Mouse (Mus musculus) retina, embryonic 14.5 days (tissue): ENCODE data around the gene Fut8.

Source experiments
- DNase-seq: peaks from one replicate; pipeline ENCODE4 v3.0.0-alpha.2; 2015; ENCODE audit warnings: low spot score

Fut8 gene

DNA sequence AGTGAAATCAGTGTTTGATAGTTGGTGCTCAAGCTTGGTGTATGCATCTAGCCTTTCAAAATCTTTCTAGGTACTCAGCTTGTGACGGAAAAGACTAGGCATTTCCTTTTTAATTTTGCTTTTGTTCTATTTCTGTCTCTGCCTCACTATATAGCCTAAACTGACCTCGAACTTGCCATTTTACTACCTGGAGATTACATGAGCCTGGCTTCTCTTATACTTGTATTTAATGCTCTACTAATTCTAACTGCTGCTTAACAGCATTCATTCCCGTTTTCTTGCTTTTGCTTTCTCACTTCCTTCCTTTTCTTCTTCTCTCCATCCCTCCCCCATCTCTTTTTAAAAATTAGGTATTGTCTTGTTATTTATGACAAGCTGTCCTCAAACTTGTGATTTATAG, 67.6 kb downstream of the Fut8 start:
- DNase-seq: no peak

DNA sequence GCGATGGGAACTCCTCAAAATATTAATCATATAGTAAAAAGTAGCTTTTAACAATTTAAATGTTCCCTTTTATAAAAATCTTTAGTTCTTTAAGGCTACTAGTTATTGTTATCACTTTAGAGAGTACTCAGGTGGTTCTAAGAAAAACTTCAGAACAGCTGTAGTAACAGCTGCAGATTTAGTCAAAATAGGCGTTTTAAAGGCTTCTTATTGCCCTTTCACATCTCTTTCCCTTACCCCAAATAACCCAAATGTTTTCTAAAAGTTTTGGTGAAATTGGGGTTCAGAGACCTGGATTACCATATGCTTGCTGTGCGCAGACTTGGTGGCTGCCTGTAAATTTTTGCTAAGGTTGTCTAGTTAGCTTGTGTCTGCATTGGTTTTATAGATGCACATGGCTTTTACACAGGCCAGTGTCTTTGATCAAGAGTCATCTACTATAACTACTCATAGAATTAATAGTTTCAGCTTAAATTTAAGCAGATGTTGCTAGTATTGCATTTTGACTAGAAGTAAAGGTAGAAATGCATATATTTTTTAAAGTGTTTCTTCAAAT, 68.9 kb downstream of the Fut8 start:
- DNase-seq: no peak

DNA sequence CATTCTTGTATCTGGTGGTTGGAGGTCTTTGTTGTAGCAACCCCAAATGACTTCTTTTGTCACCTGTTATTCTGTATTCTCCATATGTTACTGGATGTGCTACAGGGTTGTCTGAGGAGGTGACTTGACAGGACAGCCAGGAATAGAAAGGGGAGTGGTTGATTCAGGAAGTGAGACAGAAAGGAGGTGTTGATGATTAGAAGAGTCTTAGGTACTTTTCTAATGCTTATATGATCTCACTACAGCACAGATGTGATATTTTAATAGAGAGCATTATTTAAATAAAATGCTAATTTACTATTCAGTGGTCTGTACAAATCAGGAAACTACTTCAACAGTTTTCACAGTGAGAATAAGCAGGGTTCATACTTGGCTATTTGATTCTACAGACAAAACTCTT, 71.6 kb downstream of the Fut8 start:
- DNase-seq: no peak

DNA sequence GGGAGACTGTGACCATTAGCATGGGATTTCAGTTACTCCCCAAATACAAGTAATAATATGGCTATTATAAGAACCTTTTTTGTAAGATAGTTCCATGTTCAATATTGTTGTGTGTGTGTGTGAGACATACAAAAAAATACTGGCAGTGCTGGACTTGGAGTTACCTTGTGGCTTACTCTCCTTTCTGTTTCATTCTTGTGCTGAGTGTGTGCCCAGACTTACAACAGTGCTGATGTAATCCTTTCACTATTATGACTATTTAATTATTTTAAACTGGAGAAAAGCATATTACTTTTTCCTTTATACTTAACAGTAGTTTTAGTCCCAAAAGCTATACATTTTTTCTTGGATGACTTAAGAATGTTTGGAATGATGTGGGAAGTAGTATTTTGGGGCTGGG, 75.6 kb downstream of the Fut8 start:
- DNase-seq: no peak

DNA sequence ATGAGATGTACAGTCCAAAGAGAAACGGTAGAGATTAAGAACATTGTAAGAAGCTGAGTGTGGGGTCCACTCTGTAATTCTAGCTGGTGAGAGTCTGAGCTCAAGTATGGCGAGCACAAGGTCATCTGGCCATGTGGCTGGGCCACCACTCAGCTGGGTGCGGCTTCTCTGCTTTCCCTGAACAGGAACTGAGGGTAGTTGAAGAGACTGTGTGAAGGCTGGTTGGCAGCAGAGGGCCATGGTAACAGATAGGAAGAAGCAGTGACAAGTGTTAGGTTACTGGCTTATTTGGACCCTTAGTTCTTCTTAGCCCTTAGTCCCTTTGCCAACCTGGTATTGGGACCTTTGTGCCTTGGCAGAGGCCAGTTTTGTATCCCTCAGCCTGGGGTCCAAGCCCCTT, 86.2 kb downstream of the Fut8 start:
- no peak for DNase-seq

DNA sequence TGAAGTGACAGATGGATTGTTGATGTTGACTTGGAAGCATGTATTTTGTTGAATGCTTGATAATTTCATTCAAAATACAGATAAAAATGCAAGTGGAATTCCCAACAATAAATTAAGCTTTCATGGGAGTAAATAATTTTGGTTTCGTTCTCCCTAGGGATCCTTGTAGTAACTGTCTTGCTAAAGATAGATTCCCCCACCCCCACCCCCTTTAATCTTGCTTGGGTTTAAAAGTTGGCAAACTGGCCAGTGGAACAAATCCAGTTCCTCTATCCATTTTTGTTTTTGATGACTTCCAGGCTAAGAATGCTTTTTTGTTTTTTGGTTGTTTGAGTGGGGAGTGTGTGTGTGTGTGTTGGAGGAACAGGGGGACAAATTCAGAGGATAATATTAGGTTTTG, 108.6 kb downstream of the Fut8 start:
- no peak for DNase-seq

DNA sequence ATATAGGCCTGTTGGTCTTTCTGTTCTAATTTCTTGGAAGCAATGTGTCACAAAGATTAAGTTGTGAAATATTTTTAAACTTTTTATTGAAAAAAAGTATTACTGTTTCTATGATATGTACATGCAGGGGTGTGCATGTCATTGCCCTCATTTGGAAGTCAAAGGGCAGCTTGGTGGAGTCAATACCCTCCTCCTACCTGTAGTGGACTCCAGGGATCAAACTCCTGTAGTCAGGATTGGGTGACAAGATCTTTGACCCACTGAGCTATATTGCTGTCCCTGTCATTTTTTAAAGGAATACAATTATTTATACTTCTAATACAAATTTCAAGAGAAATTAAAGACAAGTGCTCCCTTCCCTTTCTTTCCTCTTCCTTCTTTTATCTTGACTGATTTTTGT, 111.6 kb downstream of the Fut8 start:
- no peak for DNase-seq

DNA sequence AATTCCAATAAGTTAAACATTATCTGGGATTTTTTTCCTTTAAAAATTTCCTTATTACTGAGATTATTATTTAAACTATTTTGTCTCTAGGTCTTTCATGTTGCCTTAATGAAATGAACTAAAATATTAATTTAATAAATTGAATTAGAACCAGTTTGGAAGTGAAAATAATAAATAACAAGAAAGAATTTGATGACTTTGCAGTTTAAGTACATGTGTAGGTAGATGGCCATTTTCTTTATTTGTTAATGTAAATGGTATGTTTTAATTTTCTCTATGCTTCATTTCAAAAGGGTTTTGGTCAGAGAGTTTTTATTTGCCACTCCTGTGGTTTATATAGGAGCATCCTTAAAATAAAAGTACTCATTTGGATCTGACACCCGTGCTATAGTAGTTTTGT, 177.8 kb downstream of the Fut8 start:
- no peak for DNase-seq

DNA sequence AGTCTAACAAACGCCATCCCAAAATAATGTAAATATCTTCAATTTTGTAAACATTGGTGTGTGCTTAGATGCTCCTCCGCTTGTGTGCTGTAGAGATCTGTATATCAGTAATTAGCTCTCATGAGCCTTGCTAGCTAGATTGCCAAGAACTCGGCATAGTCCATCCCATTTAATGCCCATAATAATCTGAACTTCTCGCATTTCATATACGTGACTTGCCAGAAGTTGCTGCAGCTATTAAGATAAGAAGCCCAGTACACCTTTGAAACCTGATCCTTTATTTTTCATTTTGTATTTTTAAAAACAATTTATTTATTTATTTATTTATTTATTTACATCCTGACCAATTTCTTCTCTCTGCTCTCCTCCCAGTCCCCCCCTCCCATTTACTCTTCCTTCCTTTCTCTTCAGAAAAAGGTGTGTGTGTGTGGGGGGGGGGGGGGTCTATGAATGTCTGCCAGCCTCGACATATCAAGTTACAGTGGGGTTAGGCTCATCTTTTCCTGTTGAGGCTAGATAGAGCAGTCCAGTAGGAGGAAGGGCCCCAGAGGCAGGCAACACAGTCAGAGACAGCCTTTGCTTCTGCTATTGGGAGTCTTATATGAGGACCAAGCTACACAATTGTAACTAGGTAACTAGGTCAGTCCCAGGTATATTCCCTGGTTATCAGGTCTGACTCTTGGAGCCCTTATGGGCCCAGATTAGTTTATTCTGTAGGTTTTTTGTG, 183.9 kb downstream of the Fut8 start:
- DNase-seq: no peak

DNA sequence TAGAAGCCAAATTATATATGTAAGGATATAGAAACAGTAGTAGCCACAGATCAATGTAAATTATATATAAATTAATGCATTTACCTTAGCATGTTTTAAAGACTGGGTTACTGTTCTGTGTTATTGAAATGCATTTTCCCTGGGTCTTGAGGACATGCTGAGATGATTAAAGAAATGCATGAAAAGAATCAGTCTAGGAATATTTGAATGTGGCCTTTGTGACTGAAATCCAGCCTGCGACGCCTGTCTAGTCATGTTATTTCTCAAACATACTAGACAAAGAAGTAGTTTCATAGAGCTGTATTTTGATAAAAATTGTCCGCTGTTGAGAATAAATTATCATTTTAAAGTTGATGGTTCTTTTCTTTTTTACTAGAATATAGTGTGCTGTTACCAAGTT, 188.2 kb downstream of the Fut8 start:
- DNase-seq: peak; percentile 44

DNA sequence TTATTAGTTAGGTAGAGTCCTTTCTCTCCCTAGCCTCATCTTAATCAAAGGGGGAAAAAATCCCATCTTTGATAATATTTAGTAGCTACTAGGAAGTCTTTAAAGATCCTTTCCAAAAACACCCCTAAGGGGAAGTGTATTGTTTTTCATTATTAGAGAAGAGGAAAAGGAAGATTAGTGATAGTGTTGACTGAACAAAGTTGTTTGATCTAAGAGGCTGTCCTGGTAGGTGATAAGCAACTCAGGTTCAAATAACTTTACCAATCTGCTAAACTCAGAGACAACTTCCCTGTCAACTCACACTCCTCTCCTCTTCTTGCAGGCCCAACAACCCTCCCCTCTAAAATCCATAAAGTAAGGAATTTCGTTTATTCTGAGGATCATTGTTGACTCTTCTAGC, 190.2 kb downstream of the Fut8 start:
- DNase-seq: no peak

DNA sequence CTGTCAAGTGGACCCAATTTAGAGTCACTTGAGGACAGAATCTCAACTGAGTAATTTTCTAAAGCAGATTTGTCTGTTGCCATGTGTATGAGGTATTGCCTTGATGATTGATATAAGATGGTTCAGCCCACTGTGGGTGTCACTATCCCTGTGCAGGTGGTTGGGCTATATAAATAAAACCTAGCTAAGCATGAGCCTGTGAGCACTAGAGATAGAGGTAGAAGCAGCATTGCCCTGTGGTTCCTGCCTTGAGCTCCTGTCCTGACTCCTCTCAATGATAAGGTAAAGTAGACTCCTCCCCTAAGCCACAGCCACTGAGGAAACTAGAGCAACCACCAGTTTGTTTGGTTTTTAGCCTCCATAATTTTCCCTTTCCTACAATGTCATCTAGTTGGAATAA, 191.5 kb downstream of the Fut8 start:
- DNase-seq: no peak

DNA sequence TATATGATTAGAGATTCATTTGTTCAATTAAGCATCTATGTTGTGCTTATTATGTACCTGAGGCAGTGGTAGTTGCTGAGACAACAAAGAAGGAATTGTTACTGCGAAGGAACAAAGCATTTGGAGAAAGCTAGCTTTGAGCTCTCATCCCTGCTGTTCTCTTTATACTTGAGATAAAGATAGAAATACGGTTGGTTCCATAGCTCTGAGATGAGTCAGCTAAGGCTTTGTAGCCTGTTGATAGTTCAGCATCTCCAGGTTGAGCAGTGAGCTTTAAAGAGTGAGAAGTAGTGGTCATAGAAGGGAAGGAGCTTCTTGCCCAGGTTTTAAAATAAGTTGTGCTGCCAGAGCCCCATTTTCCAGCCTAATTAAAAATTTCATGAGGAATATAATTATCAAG, 198.8 kb downstream of the Fut8 start:
- DNase-seq: no peak

DNA sequence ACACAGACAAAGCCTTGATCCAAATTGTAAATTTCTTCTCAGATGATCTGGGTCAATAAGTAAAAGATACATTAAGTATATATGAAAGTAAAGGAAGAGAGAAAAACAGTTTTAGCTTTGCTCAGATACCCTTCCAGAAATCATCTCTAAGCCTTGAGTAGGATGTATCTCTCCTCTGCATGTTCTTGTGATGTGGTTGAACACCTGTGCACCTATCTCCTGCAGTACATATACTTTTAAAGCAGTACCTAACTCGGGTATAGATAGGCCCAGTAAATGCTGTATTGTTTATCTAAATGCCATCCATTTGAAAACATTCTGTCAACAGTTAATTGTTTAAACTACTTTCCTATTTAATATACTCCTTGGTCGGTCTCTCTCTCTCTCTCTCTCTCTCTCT, 212.9 kb downstream of the Fut8 start:
- no peak for DNase-seq

DNA sequence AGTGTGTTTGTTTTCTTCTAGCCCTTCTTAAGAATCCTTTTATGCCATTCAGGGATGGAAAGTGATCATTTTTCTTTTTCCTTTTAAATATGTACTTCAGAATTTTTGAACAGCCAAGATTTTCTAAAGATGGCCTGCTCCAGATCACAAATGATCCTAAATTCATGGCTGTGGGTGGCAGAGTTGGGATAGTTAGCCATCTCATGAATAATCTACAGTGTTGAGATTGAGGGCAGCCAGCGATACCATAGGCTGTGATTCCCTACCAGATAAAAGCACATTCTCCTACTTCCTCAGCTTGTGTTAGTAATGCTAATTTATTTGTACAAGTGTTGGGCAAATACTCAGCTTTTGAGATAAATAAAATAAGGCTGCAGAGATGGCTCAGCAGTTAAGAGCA, 228.3 kb downstream of the Fut8 start:
- no peak for DNase-seq

DNA sequence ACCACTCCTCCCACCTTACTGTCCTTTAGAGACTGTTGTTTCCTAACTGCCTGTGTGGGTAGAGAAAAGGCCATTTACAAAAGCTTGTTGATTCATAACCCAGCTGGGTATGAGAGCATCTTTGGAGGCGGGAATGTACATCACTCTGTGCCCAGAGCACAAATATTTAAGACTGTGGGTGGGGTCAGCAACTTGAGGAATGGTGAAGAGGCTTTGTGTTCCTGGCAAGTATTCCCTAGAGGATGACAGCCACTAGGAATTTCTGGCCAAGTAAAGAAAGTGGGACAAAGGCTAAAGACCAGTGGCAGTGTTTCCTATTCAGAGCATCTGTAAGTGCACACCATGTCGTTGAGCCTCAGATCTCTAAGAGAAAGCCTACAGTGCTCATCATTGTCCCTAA, 242.0 kb downstream of the Fut8 start:
- DNase-seq: no peak

DNA sequence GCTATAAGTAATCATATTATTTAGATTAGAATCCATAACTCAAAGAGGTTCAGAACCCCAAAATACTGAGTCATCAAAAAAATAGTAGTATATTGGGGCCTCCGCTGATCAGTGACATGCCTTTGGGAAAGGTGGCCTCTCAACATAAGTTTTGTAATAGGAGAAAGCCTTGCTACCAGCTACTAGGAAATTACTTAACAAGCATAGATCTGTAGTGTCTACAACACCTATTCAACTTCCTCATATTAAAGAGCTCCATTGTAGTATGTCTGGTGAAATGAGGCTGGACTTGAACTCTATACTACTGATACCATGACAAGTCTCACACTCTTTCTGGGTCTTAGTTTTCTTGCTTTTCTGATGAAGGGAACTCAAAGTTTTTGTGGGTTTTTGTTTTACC, 243.2 kb downstream of the Fut8 start:
- no peak for DNase-seq

DNA sequence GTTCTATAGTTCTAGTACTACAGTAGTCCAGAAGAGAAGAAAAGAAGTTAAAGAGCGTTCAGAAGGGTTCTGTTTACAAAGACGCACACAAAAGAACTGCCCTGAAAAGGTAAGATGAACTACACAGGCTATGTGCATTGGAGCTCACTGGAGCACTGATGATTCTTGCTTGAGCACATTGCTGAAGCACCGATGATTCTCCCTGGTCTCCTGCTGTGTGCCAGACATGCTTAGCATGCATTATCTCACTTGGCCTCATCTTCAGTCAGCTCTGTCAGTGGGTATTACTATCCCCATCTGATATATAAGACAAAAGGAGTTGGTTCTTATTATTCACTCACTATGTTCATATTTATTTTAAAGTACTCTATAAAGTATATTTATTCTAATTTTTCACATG, 243.9 kb downstream of the Fut8 start:
- peak; percentile 35 for DNase-seq

DNA sequence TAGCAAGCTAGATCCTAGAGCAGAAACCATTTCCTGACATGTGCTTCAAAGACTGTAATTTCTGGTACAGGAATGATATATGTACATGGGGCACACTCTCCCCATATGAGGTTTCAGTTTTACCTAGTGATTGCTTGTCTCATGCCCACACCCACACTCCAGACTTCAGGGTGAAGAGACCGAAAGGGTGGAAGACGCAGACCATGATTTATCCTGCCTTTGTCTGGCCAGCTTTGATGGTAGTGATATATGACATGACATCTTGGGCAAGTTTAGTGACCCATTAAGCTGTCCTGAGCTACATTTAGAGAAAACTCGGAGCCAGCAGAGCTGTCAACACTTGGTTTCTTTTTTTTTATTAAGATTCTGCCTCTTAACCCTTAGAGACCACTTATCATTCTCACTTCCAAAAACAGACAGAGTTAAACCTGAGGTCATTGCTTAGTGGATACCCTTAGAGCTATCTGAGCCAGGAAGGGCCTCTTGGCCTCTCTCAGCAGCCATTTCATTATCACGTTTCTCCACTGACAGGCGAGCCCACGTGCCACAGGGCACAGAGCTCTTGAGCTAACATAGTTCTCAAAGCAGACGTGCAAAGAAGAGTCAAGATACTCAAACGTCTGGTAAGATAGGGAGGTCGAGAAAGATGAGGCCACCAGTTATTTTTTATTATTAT, 245.4 kb downstream of the Fut8 start:
- DNase-seq: peak; percentile 16

DNA sequence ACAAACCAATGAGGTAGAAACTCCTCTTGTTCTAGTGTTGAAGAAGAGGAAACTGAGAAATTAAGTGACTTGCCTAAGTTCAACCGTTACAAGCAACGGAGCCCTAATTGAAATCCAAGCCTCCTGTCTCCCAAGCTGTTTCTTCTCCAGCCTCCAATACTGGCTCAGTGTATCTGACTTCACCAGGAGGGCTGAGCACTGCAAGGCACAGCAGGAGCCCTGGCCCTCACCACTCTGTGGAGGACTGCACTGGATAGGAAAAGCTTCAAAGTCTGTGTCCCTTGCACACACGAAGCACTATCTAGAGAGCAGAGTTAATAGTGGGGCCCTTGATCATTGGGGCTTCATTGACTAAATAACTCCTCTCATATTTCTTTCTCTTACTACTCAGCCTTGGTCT, 246.8 kb downstream of the Fut8 start:
- DNase-seq: no peak

DNA sequence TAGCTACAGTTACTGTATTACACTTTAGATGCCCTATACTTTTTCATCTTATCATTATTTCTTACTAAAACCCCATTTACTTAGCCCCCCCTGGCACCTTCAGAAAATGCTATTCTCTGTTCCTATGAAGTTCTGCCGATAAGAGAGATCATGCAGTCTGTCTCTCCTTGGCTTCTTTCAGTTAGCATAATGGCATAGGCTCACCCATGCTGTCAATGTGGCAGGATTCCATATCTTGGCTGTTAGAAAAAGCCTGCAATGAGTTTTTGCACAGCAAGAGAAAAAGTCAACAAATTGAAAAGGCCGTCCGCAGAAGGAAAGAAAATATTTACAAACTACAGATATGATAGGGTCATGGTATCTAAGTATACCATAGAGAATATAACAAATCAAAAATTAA, 253.6 kb downstream of the Fut8 start:
- no peak for DNase-seq

DNA sequence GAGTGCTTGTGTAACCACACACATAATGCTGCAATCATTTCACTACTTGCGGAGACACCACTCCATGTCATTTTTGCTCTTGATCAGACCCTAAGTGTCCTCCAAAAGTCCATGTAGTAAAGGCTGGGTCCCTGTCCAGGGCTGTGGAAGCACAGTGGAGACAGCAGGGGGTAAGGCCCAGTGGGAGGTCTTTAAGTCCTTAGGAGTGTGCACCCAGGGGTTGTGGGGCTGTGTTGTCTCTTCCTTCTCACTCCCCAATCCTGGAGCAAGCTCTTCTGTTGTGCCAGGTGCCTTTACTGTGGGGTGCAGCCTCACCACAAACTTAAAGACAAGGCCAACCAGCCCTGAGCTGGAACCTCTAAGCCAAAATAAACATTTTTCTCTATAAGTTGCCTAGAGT, 257.9 kb downstream of the Fut8 start:
- DNase-seq: no peak

DNA sequence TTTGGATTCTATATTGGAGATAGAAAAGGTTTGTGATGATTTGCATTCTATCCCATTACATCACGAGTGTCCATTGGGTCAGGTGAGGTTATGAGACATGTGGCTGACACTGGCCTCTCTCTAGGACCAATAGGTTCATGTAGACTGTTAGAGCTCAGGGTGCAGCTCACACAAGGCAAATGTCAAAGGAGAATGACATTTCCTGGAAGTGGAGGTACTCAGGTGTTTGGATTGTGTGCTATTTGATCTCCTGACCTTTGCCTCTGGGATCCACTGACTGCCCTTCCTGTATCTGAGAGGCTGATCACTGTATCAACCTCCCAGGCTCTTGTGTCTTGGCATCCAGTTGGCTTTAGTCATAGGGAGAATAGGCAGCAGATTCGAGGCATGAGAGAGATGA, 260.2 kb downstream of the Fut8 start:
- no peak for DNase-seq
